Mouse (Mus musculus) intestine, embryonic 16.5 days (tissue): Measurements from ENCODE around the gene Rplp2. TPM values are rescaled to one million over a fixed set of nuclear protein-coding genes. Genes with fewer than 3 reads are reported as not detected.
A peak's percentile ranks its signal among the peaks of the same experiment; 100 is the strongest.
"Not testable (repeated sequence)": the region's sequence is repeated elsewhere in the genome, so short reads cannot be mapped to it uniquely, and the experiment has no call there.

Experiments used
- ATAC-seq: fragments of 200-750 bp; cut with Nextera tagmentation; 2 replicates; pipeline ENCODE4 v1.8.0; 2017; ENCODE audit warnings: moderate TSS enrichment, moderate library complexity
- H3K27ac ChIP-seq: fragments of 300-500 bp; sonication (generic); 2 replicates; pipeline ENCODE4 v1.5.1; 2014; ENCODE audit warnings: mild to moderate bottlenecking, low read length
- H3K27me3 ChIP-seq: fragments of 300-500 bp; sonication (generic); replicated peaks from 2 replicates; pipeline ENCODE4 v1.6.1; 2014; ENCODE audit warnings: low read length, control low read depth, mixed read lengths; ENCODE audit not compliant: control insufficient read depth, insufficient read depth
- H3K36me3 ChIP-seq: fragments of 300-500 bp; sonication (generic); 2 replicates; pipeline ENCODE4 v1.6.1; 2014; ENCODE audit warnings: low read length, control low read depth; ENCODE audit not compliant: control insufficient read depth, insufficient read depth
- H3K4me1 ChIP-seq: fragments of 300-500 bp; sonication (generic); 2 replicates; pipeline ENCODE4 v1.6.1; 2014; ENCODE audit warnings: low read length, control low read depth, mixed read lengths; ENCODE audit not compliant: control insufficient read depth, insufficient read depth
- H3K4me2 ChIP-seq: fragments of 300-500 bp; sonication (generic); 2 replicates; pipeline ENCODE4 v1.6.1; 2014; ENCODE audit warnings: low read depth, low read length, control low read depth
- H3K4me3 ChIP-seq: fragments of 300-500 bp; sonication (generic); 2 replicates; pipeline ENCODE4 v1.5.1; 2014; ENCODE audit warnings: mild to moderate bottlenecking, low read length
- H3K9ac ChIP-seq: fragments of 300-500 bp; sonication (generic); 2 replicates; pipeline ENCODE4 v1.6.1; 2014; ENCODE audit warnings: low read depth, low read length
- H3K9me3 ChIP-seq: fragments of 300-500 bp; sonication (generic); 2 replicates; pipeline ENCODE4 v1.6.1; 2016; ENCODE audit warnings: low read length, control low read depth; ENCODE audit not compliant: control insufficient read depth
- WGBS: fragments of 180-500 bp; shearing (Covaris S2); extraction: QIAGEN DNeasy Blood & Tissue Kit; methylation state at CpG from one replicate; pipeline ENCODE4 v1.1.7; 2014; 5-methylcytosine and 5-hydroxymethylcytosine counted together
- polyA plus RNA-seq: library from polyadenylated mRNA; unstranded; fragments of >200 nt; fragmentation: Nextera tagmentation; extraction: Ambion mirVana; gene quantifications from 2 replicates; pipeline ENCODE4 v1.2.1, GENCODE M21; 2015

Gene Rplp2
- polyA plus RNA-seq = 1,164 and 1,258 TPM in 2 replicates

DNA sequence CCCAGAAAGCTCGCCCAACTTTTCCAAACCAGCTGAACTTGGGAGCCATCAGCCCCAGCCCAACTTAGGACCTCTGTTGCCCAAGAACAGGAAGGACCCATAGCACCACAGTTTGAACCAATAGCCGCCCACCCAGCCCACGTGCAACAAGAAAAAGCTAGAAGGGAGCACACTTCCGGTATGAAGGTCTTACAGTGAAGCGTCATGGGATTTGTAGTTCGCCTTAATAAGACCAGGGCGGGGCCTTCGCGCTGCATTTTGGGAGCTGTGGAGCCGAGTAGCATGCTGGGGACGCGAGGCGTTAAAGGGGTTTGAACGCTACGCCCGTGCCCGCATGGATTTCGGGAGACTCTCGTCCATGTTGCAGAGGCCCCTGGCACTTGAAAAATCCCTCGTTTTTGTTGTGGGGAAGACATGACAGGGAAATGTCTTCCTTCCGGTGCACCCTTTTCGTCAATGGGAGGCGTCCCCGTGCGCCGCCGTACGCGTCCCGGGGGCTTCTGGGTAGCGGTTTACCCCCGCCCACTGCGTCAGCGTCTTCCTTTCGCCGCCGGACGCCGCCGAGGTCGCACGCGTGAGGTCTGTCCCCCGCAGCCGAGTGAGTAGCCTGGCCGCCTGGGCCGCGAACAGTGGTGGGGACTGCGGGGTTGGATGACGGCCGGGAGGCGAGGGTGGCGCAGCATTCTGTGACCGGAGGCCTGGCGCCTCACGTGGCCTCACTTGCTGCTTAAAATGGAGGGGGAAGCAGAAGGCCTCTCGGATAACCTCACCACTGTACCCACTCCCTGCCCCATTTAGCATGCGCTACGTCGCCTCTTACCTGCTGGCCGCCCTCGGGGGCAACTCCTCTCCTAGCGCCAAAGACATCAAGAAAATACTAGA is at the start of gene Rplp2:
Gene Rplp2 (plus strand): TSS at position 261 of the 882 bp plus-strand sequence.
- H3K9ac ChIP-seq = peak within 1 kb of the TSS; percentile 91
- peak within 1 kb of the TSS; percentile 88 for H3K27ac ChIP-seq
- peaks cover 14% of the 10 kb centered on the region; the same call in 1 of the 2 replicates for H3K36me3 ChIP-seq
- peak; percentile 90 for ATAC-seq
- H3K9me3 ChIP-seq = no peaks in the 10 kb centered on the region
- peaks cover 32% of the 10 kb centered on the region for H3K4me1 ChIP-seq
- peak within 1 kb of the TSS; percentile 63 for H3K4me2 ChIP-seq
- under 1% methylated on average over 63 of the region's 63 CpGs for WGBS
- H3K4me3 ChIP-seq = peak within 1 kb of the TSS; percentile 77
- H3K27me3 ChIP-seq = no peaks in the 10 kb centered on the region

DNA sequence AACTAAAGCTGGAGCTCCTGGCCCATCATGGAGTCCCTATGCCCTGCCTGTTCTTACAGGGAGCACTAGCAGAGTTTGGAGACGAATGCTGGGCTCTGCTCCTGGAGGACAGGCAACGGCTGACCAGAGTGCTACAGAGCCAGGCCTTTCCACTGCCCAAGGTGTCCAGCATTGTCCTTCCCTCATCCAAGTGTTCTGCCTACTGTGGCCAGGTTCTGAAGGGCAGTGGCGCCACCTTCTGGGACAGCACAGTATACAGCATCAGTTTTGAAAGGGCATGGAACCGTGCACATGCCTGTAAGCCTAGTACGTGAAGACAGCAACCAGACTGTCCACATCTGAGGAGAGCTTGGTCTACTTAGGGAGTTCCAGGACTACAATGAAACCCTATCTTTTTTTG is 43.9 kb upstream of the Rplp2 start:
- H3K4me1 ChIP-seq = no peaks in the 10 kb centered on the region
- no peaks in the 10 kb centered on the region for H3K9me3 ChIP-seq
- H3K9ac ChIP-seq = no peak overlapping the region
- no peaks in the 10 kb centered on the region for H3K27me3 ChIP-seq
- no peak overlapping the region for H3K27ac ChIP-seq
- peak; percentile 73 for ATAC-seq
- 46% methylated on average over 5 of the region's 5 CpGs for WGBS
- peaks cover 26% of the 10 kb centered on the region for H3K36me3 ChIP-seq
- H3K4me3 ChIP-seq = no peak overlapping the region
- H3K4me2 ChIP-seq = no peak overlapping the region

DNA sequence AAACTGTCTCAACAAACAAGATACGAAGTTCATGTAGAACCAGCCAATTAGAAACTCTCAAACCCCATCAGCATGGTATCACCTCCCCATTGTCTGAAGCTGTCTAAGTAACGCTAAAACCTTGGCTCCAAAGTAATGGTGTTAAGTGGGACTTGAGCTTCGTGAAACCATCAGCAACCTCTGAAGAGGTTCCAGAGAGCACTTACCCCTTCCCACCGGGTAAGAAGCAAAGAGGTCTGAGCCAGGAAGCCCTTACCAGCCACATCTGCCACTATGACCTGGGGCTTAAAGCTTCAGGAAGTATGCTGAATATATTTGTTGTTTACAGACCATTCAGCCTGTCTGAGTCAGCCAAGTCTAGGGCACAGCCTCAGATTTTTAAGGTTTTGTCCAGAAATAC is 41.7 kb upstream of the Rplp2 start:
- Histone ChIP-seq H3K9me3 (no peaks in the 10 kb centered on the region), H3K27ac (no peak overlapping the region), H3K4me3 (no peak overlapping the region), H3K27me3 (no peaks in the 10 kb centered on the region), H3K36me3 (peaks cover 20% of the 10 kb centered on the region; the same call in 1 of the 2 replicates), H3K4me1 (peaks cover 5% of the 10 kb centered on the region; the same call in 1 of the 2 replicates), H3K4me2 (no peak overlapping the region), H3K9ac (no peak overlapping the region)
- no peak for ATAC-seq
- 80% methylated on average over 4 of the region's 4 CpGs for WGBS

DNA sequence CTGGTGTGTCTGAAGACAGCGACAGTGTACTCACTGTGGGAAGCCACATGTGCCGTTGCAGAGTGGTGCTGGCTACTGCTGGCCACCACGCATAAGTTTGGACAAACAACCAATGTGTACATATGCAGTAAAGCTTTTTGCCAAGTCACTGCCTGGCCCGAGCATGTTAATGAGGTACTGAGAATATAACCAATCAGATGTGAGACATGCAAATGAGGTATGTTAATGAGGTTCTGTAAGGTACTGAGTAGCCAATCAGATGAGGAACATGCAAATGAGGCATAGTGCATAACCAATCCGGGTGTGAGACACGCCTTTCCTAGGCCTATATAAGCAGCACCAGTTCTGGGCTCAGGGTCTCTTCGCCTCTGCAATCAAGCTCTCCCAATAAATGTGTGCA is 39.5 kb upstream of the Rplp2 start:
- 97% methylated on average over 7 of the region's 7 CpGs for WGBS
- not testable (repeated sequence) for H3K4me1 ChIP-seq, H3K4me2 ChIP-seq, H3K9ac ChIP-seq, H3K4me3 ChIP-seq, H3K27ac ChIP-seq, H3K36me3 ChIP-seq, H3K27me3 ChIP-seq, H3K9me3 ChIP-seq, ATAC-seq

DNA sequence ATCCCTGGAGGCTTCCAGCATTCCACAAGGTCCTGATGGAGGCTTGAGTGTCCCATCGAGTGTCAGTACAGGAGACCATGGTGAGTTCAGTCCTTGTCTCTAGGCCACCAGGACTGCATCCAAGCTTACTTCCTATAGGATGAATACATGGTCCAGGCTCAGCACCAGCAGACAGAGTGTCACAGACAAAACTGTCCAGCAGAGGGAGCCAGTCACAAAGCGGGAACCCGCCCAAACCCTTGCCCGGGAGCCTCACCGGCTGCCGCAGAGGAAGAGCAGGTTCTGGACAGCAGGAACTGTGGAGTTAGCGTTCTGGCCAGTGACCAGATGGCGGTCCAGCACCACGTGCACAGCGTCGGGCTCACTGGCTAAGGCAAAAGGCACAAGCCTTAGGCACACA is 38.3 kb upstream of the Rplp2 start:
- Histone ChIP-seq H3K9ac (no peak overlapping the region), H3K4me1 (peaks cover 11% of the 10 kb centered on the region; the same call in 1 of the 2 replicates), H3K27ac (no peak overlapping the region), H3K4me2 (no peak overlapping the region), H3K36me3 (peaks cover 6% of the 10 kb centered on the region; the same call in 1 of the 2 replicates), H3K9me3 (no peaks in the 10 kb centered on the region), H3K27me3 (no peaks in the 10 kb centered on the region), H3K4me3 (no peak overlapping the region)
- ATAC-seq = peak; percentile 73
- 15% methylated on average over 11 of the region's 11 CpGs for WGBS

DNA sequence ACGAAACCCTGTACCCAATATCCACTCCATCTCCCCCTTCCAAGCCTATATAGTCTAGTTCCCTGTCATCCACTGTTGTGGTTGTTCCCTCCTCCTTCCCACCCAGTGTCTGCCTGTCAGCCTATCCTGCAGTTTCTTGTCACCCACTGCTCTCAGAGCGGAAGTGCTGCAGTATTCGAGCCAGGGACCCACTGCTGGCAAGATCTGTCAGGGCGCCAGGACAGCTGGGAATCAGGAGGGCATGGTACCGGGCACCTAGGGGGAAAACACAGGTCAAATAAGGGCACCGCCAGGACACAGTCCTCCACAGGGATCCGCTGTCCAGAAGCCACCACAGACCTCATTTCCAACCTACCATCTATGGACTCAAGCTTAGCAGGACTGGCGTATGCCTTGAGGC is 36.5 kb upstream of the Rplp2 start:
- Histone ChIP-seq H3K27ac (no peak overlapping the region), H3K4me1 (peaks cover 16% of the 10 kb centered on the region), H3K36me3 (peaks cover 6% of the 10 kb centered on the region; the same call in 1 of the 2 replicates), H3K9ac (no peak overlapping the region), H3K27me3 (no peaks in the 10 kb centered on the region), H3K4me3 (no peak overlapping the region), H3K4me2 (no peak overlapping the region), H3K9me3 (no peaks in the 10 kb centered on the region)
- no peak for ATAC-seq
- WGBS = 92% methylated on average over 8 of the region's 8 CpGs

DNA sequence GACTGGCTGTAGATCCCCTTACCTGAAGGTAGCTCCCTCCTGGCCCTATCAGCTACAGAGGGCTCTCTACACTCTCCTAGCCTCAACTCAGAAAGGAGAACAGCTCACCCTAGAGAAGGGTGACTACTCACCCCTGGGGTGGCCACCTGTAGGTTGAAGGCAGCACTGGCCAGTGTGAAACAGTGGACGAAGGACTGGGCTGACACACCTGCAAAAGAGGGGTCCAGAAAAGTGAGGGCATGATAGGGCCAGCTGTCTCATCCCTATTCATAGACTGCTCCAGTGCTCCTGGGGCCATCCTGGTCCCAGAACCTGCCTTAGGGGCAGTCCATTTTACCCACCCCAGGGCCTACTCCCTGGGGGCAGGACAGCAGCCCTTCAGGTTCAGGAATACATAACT is 35.5 kb upstream of the Rplp2 start:
- Histone ChIP-seq H3K4me3 (no peak overlapping the region), H3K27me3 (no peaks in the 10 kb centered on the region), H3K36me3 (peaks cover 6% of the 10 kb centered on the region; the same call in 1 of the 2 replicates), H3K9me3 (no peaks in the 10 kb centered on the region), H3K4me1 (peaks cover 16% of the 10 kb centered on the region), H3K9ac (0 out of 2 replicates have a peak overlapping the region, but pooled peaks have one; percentile 22), H3K4me2 (no peak overlapping the region), H3K27ac (no peak overlapping the region)
- ATAC-seq = no peak
- 87% methylated on average over 1 of the region's 1 CpGs for WGBS

DNA sequence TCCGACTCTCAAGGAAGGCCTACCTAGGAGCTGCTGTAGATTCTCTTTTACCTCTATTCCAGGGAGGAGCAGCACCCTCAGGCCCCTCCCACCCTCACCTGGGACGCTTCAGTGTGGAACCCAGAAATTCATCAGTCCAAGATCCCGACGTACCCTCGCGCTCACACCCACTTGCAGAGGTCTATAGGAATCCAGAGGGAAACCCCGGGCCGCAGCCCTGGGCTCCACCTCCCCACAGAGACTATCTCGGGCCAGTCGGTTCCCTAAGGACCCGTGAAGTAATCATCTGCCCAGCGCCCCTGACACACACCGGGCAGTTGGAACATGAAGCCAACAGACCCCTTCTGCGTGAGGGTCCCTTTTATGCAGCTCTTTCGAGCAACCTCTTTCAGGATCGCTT is 33.8 kb upstream of the Rplp2 start:
- 2% methylated on average over 16 of the region's 16 CpGs for WGBS
- Histone ChIP-seq H3K4me2 (peak overlapping the region; percentile 88), H3K27me3 (no peaks in the 10 kb centered on the region), H3K36me3 (peaks cover 3% of the 10 kb centered on the region; the same call in 1 of the 2 replicates), H3K27ac (peak overlapping the region; percentile 85), H3K9ac (peak overlapping the region; percentile 79), H3K4me1 (peaks cover 16% of the 10 kb centered on the region), H3K9me3 (no peaks in the 10 kb centered on the region), H3K4me3 (peak overlapping the region; percentile 78)
- peak; percentile 3 for ATAC-seq

DNA sequence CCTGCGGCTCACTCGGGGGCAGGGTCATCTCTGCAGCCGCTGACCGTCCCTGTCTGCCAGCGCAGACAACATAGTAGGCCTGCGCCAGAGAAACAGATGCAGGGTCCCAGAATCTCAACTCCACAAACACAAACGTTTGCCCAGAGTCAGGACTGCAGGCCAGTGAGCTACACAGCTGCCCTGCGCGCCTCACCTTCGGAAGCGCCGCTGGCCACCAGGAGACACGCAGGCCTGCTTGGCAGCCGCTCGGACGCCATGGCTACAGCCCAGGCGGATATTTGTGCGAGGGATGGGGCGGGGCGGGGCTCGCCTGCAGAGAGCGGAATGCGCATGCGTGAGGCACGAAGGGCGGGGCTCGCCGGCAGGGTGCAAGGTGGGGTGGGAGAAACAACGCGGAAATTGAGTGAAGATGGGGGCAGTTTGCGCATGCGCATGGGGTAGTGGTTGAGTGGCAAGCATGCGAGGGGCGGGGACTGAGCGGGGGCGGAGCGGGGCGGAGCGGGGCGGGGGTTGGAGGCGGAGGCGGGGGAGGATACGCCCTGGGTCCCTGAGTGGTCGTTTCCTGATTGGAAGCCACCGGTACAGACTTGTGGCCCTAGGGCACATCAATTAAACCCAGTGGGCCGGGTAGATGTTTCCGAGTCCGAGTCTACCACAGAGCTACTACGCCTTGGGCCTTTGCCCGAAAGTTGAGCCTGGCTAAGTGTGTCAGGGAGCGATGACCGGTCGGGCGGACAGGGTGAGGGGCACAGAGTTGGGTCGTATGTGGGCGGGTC is 33.2 kb upstream of the Rplp2 start, which contains the start of gene Gatd1:
Gene Gatd1 (minus strand): TSS at position 328 of the 776 bp plus-strand sequence.
- Histone ChIP-seq H3K27ac (peak within 1 kb of the TSS; percentile 85), H3K9ac (peak within 1 kb of the TSS; percentile 79), H3K4me2 (peak within 1 kb of the TSS; percentile 88), H3K27me3 (no peaks in the 10 kb centered on the region), H3K36me3 (no peaks in the 10 kb centered on the region), H3K4me3 (peak within 1 kb of the TSS; percentile 78), H3K4me1 (peaks cover 15% of the 10 kb centered on the region), H3K9me3 (no peaks in the 10 kb centered on the region)
- WGBS = under 1% methylated on average over 50 of the region's 56 CpGs
- peak; percentile 87 for ATAC-seq
